Mouse (Mus musculus): Measurements from ENCODE around the gene Siae. TPM values are rescaled to one million over a fixed set of nuclear protein-coding genes. Genes with fewer than 3 reads are reported as not detected.
A peak's percentile ranks its signal among the peaks of the same experiment; 100 is the strongest.

Gene Siae
- total and polyA plus RNA-seq, 2 experiments, result 17.4 to 27.5 TPM

GRCm38 (mm10) chr9:37616770-37617169 lies 61.3 kb downstream of the Siae start:
- TF ChIP-seq CTCF (IDR thresholded peaks at IDR 0.05; ENCODE audit: low read depth, low read length) (peak; percentile 64), POLR2A (IDR thresholded peaks at IDR 0.05; ENCODE audit: extremely low read depth, insufficient read depth, low read length) (no peak)
- H3K36me3 ChIP-seq (ENCODE audit: control insufficient read depth, insufficient read depth, low read length), result peaks cover 4% of the 10 kb centered on the region
- H3K4me3 ChIP-seq (ENCODE audit: insufficient read depth, low read depth, low read length), result no peak overlapping the region
- WGBS, result 54% methylated on average over 2 of the region's 2 CpGs
- H3K9ac ChIP-seq (ENCODE audit: low read depth, low read length), result no peak overlapping the region
- H3K4me1 ChIP-seq (ENCODE audit: control insufficient read depth, insufficient read depth, low read length), result no peaks in the 10 kb centered on the region; the same call in 1 of the 2 replicates
- H3K79me2 ChIP-seq (ENCODE audit: control insufficient read depth, insufficient read depth, low read length), result peaks cover 6% of the 10 kb centered on the region; the same call in 1 of the 2 replicates
- no peaks in the 10 kb centered on the region for H3K27me3 ChIP-seq (ENCODE audit: control insufficient read depth, insufficient read depth, low read length)
- peak; percentile 43 for DNase-seq (ENCODE audit: extremely low read depth, low read depth, low spot score)
- no peak overlapping the region for H3K27ac ChIP-seq (replicated peaks; ENCODE audit: insufficient read depth, low read depth, low read length)

DNA sequence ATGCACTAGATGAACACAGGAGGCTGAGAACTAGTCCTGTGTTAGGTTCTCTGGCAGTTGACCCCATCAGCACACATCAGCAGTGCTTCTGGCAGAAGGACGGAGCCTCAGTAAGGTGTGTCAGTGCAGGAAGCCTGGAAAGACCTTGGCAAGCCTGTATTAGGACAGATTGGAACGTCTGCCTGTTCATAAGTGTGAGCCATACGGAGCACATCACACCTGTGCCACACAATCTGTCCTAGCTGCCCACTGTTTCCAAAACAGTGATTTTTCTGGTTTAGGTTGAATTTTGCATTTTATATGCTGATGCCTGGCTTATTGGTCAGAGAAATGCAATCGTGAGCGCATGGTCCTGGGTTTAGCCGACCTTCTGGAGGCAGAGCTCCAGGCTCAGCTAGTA lies 65.8 kb downstream of the Siae start:
- H3K4me1 ChIP-seq (ENCODE audit: control insufficient read depth, insufficient read depth, low read length), result peaks cover 4% of the 10 kb centered on the region
- no peak overlapping the region for H3K4me3 ChIP-seq (ENCODE audit: insufficient read depth, low read depth, low read length)
- TF ChIP-seq POLR2A (IDR thresholded peaks at IDR 0.05; ENCODE audit: extremely low read depth, insufficient read depth, low read length) (no peak), CTCF (IDR thresholded peaks at IDR 0.05; ENCODE audit: low read depth, low read length) (no peak)
- H3K36me3 ChIP-seq (ENCODE audit: control insufficient read depth, insufficient read depth, low read length), result peaks cover 21% of the 10 kb centered on the region
- no peak overlapping the region for H3K9ac ChIP-seq (ENCODE audit: low read depth, low read length)
- peaks cover 6% of the 10 kb centered on the region; the same call in 1 of the 2 replicates for H3K79me2 ChIP-seq (ENCODE audit: control insufficient read depth, insufficient read depth, low read length)
- no peak overlapping the region for H3K27ac ChIP-seq (replicated peaks; ENCODE audit: insufficient read depth, low read depth, low read length)
- H3K27me3 ChIP-seq (ENCODE audit: control insufficient read depth, insufficient read depth, low read length), result no peaks in the 10 kb centered on the region
- 88% methylated on average over 6 of the region's 6 CpGs for WGBS
- DNase-seq (ENCODE audit: extremely low read depth, low read depth, low spot score), result no peak

DNA sequence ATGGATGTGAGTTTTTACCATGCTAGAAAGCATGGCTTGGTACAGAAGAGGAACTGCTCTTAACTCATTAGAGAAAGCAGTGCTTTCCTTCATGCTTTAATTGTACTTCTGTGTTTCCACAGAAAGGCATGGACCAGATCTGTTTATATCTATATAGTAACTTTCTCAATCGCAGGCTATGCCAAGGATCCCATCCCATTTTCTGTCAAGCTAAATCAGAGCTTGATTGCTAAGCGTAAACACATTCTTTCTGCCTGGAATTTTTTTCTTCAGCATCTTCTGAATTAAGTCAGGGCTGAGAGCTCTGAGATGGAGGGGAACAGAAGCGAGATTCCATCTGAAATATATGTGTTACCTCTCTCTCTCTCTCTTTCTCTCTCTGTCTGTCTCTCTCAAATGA lies 68.5 kb downstream of the Siae start:
- 92% methylated on average over 3 of the region's 3 CpGs for WGBS
- TF ChIP-seq POLR2A (IDR thresholded peaks at IDR 0.05; ENCODE audit: extremely low read depth, insufficient read depth, low read length) (no peak), CTCF (IDR thresholded peaks at IDR 0.05; ENCODE audit: low read depth, low read length) (no peak)

DNA sequence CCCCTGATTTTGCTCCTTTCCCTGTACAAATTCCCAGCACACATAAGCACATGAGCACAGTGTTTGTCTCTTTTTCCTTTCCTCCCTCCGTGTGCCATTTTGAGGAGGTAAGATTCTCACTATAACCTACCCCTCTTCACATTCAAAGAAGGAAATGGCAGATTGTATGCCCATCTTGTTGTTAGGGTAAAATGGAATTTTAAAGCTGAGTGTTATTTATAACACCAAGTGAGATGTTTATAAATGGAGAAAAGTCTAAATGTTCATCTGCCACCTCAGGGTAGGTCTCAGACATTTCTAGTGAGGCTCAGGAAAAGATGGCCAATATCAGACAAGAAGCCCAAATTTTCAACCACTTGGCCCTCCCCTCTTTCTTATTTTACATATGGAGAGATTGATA lies 69.0 kb downstream of the Siae start:
- Histone ChIP-seq H3K4me1 (ENCODE audit: control insufficient read depth, insufficient read depth, low read length) (peaks cover 4% of the 10 kb centered on the region), H3K4me3 (ENCODE audit: insufficient read depth, low read depth, low read length) (no peak overlapping the region), H3K27me3 (ENCODE audit: control insufficient read depth, insufficient read depth, low read length) (no peaks in the 10 kb centered on the region), H3K27ac (replicated peaks; ENCODE audit: insufficient read depth, low read depth, low read length) (no peak overlapping the region), H3K9ac (ENCODE audit: low read depth, low read length) (no peak overlapping the region), H3K79me2 (ENCODE audit: control insufficient read depth, insufficient read depth, low read length) (no peaks in the 10 kb centered on the region), H3K36me3 (ENCODE audit: control insufficient read depth, insufficient read depth, low read length) (peaks cover 25% of the 10 kb centered on the region)
- 81% methylated on average over 1 of the region's 1 CpGs for WGBS
- TF ChIP-seq POLR2A (IDR thresholded peaks at IDR 0.05; ENCODE audit: extremely low read depth, insufficient read depth, low read length) (no peak), CTCF (IDR thresholded peaks at IDR 0.05; ENCODE audit: low read depth, low read length) (no peak)
- no peak for DNase-seq (ENCODE audit: extremely low read depth, low read depth, low spot score)

More for the DNA sequence above, 68.5 kb downstream of the Siae start:
- Histone ChIP-seq H3K4me1 (ENCODE audit: control insufficient read depth, insufficient read depth, low read length) (peaks cover 4% of the 10 kb centered on the region), H3K4me3 (ENCODE audit: insufficient read depth, low read depth, low read length) (no peak overlapping the region), H3K36me3 (ENCODE audit: control insufficient read depth, insufficient read depth, low read length) (peaks cover 23% of the 10 kb centered on the region), H3K9ac (ENCODE audit: low read depth, low read length) (no peak overlapping the region), H3K27ac (replicated peaks; ENCODE audit: insufficient read depth, low read depth, low read length) (no peak overlapping the region), H3K27me3 (ENCODE audit: control insufficient read depth, insufficient read depth, low read length) (no peaks in the 10 kb centered on the region), H3K79me2 (ENCODE audit: control insufficient read depth, insufficient read depth, low read length) (no peaks in the 10 kb centered on the region)
- DNase-seq (ENCODE audit: extremely low read depth, low read depth, low spot score), result no peak

DNA sequence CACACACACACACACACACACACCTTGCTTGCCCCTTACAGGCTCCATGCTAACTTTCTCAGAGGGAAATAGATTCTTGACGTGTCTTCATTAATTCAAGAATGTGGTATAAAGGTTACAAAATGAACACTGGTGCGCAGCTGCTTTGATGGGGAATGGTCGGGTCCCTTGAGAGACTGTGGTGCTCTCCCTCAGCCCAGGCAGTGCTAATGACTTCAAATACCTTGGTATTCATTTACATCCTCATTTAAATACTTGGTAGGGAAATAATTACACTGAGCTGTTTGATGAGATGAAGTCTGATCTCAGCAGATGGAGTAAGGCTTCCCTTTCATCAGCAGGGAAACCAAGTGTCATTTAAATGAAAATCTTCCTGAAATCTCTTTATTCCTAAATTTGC lies 69.6 kb downstream of the Siae start:
- TF ChIP-seq POLR2A (IDR thresholded peaks at IDR 0.05; ENCODE audit: extremely low read depth, insufficient read depth, low read length), result no peak
- no peak for TF ChIP-seq CTCF (IDR thresholded peaks at IDR 0.05; ENCODE audit: low read depth, low read length)
- Histone ChIP-seq H3K27ac (replicated peaks; ENCODE audit: insufficient read depth, low read depth, low read length) (no peak overlapping the region), H3K4me3 (ENCODE audit: insufficient read depth, low read depth, low read length) (no peak overlapping the region), H3K27me3 (ENCODE audit: control insufficient read depth, insufficient read depth, low read length) (no peaks in the 10 kb centered on the region), H3K9ac (ENCODE audit: low read depth, low read length) (no peak overlapping the region), H3K36me3 (ENCODE audit: control insufficient read depth, insufficient read depth, low read length) (peaks cover 25% of the 10 kb centered on the region), H3K79me2 (ENCODE audit: control insufficient read depth, insufficient read depth, low read length) (no peaks in the 10 kb centered on the region), H3K4me1 (ENCODE audit: control insufficient read depth, insufficient read depth, low read length) (peaks cover 4% of the 10 kb centered on the region)
- no peak for DNase-seq (ENCODE audit: extremely low read depth, low read depth, low spot score)
- 87% methylated on average over 3 of the region's 3 CpGs for WGBS

- 40% methylated on average over 7 of the region's 7 CpGs for WGBS
- no peak for TF ChIP-seq CTCF (IDR thresholded peaks at IDR 0.05; ENCODE audit: low read depth, low read length)
- TF ChIP-seq POLR2A (IDR thresholded peaks at IDR 0.05; ENCODE audit: extremely low read depth, insufficient read depth, low read length), result no peak
These were observed 70.1 kb downstream of the Siae start for GRCm38 (mm10) chr9:37625641-37626040.

More at GRCm38 (mm10) chr9:37625641-37626040, 70.1 kb downstream of the Siae start:
- Histone ChIP-seq H3K27me3 (ENCODE audit: control insufficient read depth, insufficient read depth, low read length) (no peaks in the 10 kb centered on the region), H3K4me3 (ENCODE audit: insufficient read depth, low read depth, low read length) (no peak overlapping the region), H3K36me3 (ENCODE audit: control insufficient read depth, insufficient read depth, low read length) (peaks cover 29% of the 10 kb centered on the region), H3K79me2 (ENCODE audit: control insufficient read depth, insufficient read depth, low read length) (no peaks in the 10 kb centered on the region), H3K27ac (replicated peaks; ENCODE audit: insufficient read depth, low read depth, low read length) (no peak overlapping the region), H3K9ac (ENCODE audit: low read depth, low read length) (no peak overlapping the region), H3K4me1 (ENCODE audit: control insufficient read depth, insufficient read depth, low read length) (peaks cover 4% of the 10 kb centered on the region)
- no peak for DNase-seq (ENCODE audit: extremely low read depth, low read depth, low spot score)

Data from liver, adult 2 months (tissue).